Mouse (Mus musculus) kidney, embryonic 16.5 days (tissue): ENCODE results near the gene Cyb5r1. TPM values are rescaled to one million over a fixed set of nuclear protein-coding genes. Genes with fewer than 3 reads are reported as not detected.
A peak's percentile ranks its signal among the peaks of the same experiment; 100 is the strongest.

ENCODE experiments used
- ATAC-seq: fragments of 200-750 bp; cut with Nextera tagmentation; 2 replicates; pipeline ENCODE4 v1.8.0; 2017; ENCODE audit warnings: moderate TSS enrichment; ENCODE audit not compliant: low FRiP score, low TSS enrichment
- H3K27ac ChIP-seq: fragments of 300-500 bp; sonication (generic); 2 replicates; pipeline ENCODE4 v1.5.1; 2014; ENCODE audit warnings: low read length
- H3K27me3 ChIP-seq: fragments of 300-500 bp; sonication (generic); 2 replicates; pipeline ENCODE4 v1.6.1; 2014; ENCODE audit warnings: low read length, control low read depth, mixed read lengths; ENCODE audit not compliant: insufficient read depth
- H3K36me3 ChIP-seq: fragments of 300-500 bp; sonication (generic); 2 replicates; pipeline ENCODE4 v1.6.1; 2014; ENCODE audit warnings: low read length, control low read depth, mixed read lengths; ENCODE audit not compliant: insufficient read depth
- H3K4me1 ChIP-seq: fragments of 300-500 bp; sonication (generic); 2 replicates; pipeline ENCODE4 v1.6.1; 2014; ENCODE audit warnings: low read length, control low read depth, mixed read lengths; ENCODE audit not compliant: insufficient read depth
- H3K4me2 ChIP-seq: fragments of 300-500 bp; sonication (generic); replicated peaks from 2 replicates; pipeline ENCODE4 v1.6.1; 2014; ENCODE audit warnings: low read depth, low read length
- H3K4me3 ChIP-seq: fragments of 300-500 bp; sonication (generic); 2 replicates; pipeline ENCODE4 v1.5.1; 2014; ENCODE audit warnings: mild to moderate bottlenecking, low read length
- H3K9ac ChIP-seq: fragments of 300-500 bp; sonication (generic); replicated peaks from 2 replicates; pipeline ENCODE4 v1.6.1; 2014; ENCODE audit warnings: low read length
- H3K9me3 ChIP-seq: fragments of 300-500 bp; sonication (generic); 2 replicates; pipeline ENCODE4 v1.6.1; 2016; ENCODE audit warnings: low read length, control low read depth
- WGBS: fragments of 180-500 bp; shearing (Covaris S2); extraction: QIAGEN DNeasy Blood & Tissue Kit; methylation state at CpG from one replicate; pipeline ENCODE4 v1.1.7; 2014; 5-methylcytosine and 5-hydroxymethylcytosine counted together
- polyA plus RNA-seq: library from polyadenylated mRNA; unstranded; fragments of >200 nt; fragmentation: Nextera tagmentation; extraction: Ambion mirVana; gene quantifications from 2 replicates; pipeline ENCODE4 v1.2.1, GENCODE M21; 2015

Cyb5r1 gene
- polyA plus RNA-seq = 42.7 and 44.1 TPM in 2 replicates

DNA sequence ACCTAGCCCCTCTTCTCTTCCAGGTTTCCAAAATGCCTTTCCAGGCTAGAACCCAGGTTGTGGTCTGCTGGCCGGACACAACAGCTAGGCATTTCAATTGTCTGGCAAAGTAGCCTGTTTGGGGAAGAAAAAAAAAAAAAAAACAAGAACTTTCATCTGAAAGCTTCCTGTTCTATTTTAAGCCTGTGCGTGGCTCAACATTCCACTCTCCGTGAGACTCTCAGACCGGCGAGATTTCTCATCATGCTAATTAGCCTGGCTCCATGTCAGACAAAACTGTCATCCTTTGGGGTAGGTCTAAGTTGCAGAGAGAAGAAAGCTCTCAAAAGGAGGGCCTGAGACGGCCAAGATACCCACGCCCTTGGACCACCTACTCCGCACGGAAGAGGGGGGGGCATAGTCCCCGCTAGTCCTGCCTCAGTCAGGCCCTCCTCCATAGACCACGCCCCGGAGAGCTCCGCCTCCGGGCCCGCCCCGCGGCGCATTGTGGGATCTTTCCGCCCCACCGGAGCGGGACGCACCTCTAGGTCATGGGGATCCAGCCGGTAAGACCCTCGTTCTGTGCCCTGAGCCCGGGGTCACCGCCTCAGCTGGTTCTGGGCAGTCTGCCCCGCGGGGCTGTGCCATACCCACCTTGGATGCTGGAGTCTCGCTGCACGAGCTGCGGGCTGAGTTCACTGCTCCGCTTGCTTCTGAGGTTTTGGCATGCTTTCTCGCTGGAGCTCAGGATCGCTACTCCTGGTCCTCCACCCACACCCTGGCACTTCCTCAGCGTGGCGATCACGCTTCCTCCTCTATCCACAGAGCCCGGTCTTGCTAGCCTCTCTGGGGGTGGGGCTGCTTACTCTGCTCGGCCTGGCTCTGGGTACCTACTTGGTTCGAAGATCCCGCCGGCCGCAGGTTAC is at the start of gene Cyb5r1:
Gene Cyb5r1 (plus strand): TSS at position 51 of the 905 bp plus-strand sequence.
- Histone ChIP-seq H3K27me3 (no peaks in the 10 kb centered on the region), H3K9ac (peak within 1 kb of the TSS; percentile 79), H3K4me2 (peak within 1 kb of the TSS; percentile 90), H3K4me1 (peaks cover 26% of the 10 kb centered on the region), H3K4me3 (peak within 1 kb of the TSS; percentile 86), H3K9me3 (no peaks in the 10 kb centered on the region), H3K27ac (peak within 1 kb of the TSS; percentile 89), H3K36me3 (peaks cover 19% of the 10 kb centered on the region; the same call in 1 of the 2 replicates)
- under 1% methylated on average over 43 of the region's 43 CpGs for WGBS
- ATAC-seq = peak; percentile 96

DNA sequence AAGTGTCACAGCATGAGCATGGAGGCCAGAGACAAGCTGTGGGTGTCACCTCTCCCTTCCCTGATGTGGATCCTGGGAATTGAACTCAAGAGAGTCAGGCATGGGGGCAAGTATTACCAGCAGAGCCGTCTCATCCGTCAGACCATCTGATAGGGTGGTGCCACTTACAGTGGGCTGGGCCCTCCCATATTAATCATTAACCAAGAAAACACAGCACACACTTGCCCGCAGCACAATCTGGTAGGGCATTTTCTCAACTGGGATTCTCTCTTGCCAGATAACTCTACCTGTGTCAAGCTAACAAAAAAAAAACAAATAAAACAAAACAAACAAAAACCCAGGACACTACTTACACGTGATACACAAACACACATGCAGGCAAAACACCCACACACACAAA is 47.9 kb upstream of the Cyb5r1 start:
- peaks cover 20% of the 10 kb centered on the region for H3K4me1 ChIP-seq
- WGBS = 70% methylated on average over 4 of the region's 4 CpGs
- H3K36me3 ChIP-seq = peaks cover 57% of the 10 kb centered on the region
- ATAC-seq = no peak
- H3K9me3 ChIP-seq = no peaks in the 10 kb centered on the region
- H3K27ac ChIP-seq = no peak overlapping the region
- no peak overlapping the region for H3K4me2 ChIP-seq
- no peak overlapping the region for H3K4me3 ChIP-seq
- H3K9ac ChIP-seq = no peak overlapping the region
- no peaks in the 10 kb centered on the region for H3K27me3 ChIP-seq

DNA sequence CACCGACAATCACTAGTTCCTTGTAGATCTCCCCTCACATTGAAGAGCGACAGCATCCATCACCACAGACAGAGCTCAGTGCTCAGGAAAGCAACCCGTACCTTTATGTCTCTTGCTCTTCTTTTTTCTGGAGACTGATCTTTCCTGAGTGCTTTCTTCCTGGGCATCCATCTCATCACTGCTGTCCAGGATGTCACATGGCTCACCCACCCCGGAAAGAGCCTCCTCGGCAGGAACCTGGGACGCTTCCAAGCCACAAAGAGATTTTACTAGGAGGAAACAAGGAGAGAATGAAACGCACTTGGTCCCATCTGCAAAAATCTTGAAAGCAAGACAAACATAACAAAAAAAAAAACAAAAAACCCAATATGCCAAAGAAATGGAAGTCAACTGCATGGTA is 44.7 kb upstream of the Cyb5r1 start:
- H3K9ac ChIP-seq = peak overlapping the region; percentile 22; the same call in 1 of the 2 replicates
- no peak for ATAC-seq
- H3K4me3 ChIP-seq = peak overlapping the region; percentile 85
- 76% methylated on average over 7 of the region's 7 CpGs for WGBS
- peaks cover 32% of the 10 kb centered on the region for H3K36me3 ChIP-seq
- H3K4me1 ChIP-seq = peaks cover 15% of the 10 kb centered on the region
- H3K4me2 ChIP-seq = peak overlapping the region; percentile 61
- H3K27me3 ChIP-seq = no peaks in the 10 kb centered on the region
- H3K27ac ChIP-seq = no peak overlapping the region
- H3K9me3 ChIP-seq = no peaks in the 10 kb centered on the region

DNA sequence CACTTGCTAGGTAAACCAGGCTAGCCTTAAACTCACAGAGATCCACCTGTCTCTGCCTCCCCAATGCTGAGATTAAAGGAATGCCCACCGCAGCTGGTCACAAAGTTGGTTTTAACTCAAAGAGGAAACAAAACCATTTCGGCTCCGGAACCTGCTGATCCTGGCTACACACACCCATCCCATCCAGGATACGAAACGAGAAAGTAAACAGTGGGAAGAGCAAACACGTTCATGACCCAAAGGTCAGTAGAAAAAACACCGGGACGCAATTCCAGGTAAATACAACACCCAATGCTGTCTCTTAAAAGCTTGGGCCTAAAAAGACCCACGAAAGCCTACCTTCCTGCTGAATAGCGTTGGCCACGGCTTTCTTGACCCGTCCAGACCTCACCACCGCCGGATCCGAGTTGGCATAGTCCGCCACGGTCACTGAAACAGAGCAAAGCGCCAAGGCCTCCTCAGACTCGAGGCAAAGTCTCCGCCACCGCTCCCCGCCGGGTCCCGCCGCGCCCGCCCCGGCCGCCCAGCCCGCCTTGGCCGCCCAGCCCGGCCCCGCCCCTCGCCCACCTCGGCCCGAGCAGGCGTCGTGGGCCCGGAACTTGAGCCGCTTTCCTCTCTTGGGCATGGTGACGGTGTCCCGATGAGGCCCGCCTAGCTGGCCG is 44.0 kb upstream of the Cyb5r1 start:
- Histone ChIP-seq H3K4me3 (peak overlapping the region; percentile 85), H3K27ac (peak overlapping the region; percentile 41), H3K36me3 (peaks cover 25% of the 10 kb centered on the region), H3K4me2 (peak overlapping the region; percentile 61), H3K9ac (peak overlapping the region; percentile 90), H3K9me3 (no peaks in the 10 kb centered on the region), H3K27me3 (no peaks in the 10 kb centered on the region), H3K4me1 (peaks cover 15% of the 10 kb centered on the region)
- WGBS = under 1% methylated on average over 36 of the region's 44 CpGs
- peak; percentile 91; the same call in 1 of the 2 replicates for ATAC-seq

DNA sequence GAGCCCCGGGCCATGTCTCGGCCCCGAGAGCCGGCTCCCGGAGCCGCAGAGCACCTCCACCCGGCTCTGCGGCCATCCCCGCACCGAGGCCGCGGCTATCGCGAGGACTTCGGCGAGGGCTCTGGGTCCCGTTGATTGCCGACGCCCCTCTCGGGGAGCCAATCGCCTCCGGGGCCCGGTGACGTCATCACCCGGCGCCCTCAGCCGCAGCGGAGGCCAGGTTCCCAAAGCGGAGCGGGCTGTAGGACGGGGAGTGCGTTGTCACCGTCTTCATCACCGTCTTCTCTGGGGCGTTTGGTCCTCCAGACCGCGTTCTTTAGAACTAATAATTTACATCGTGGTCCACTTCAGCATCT is 43.5 kb upstream of the Cyb5r1 start, which contains the start of gene Tmem183a:
Gene Tmem183a (minus strand): TSS at position 123 of the 356 bp plus-strand sequence.
- Histone ChIP-seq H3K4me1 (peaks cover 15% of the 10 kb centered on the region), H3K4me2 (peak within 1 kb of the TSS; percentile 84), H3K36me3 (peaks cover 23% of the 10 kb centered on the region), H3K27ac (peak within 1 kb of the TSS; percentile 49), H3K9ac (peak within 1 kb of the TSS; percentile 90), H3K4me3 (peak within 1 kb of the TSS; percentile 85), H3K9me3 (no peaks in the 10 kb centered on the region), H3K27me3 (no peaks in the 10 kb centered on the region)
- ATAC-seq = peak; percentile 98
- WGBS = under 1% methylated on average over 35 of the region's 38 CpGs

DNA sequence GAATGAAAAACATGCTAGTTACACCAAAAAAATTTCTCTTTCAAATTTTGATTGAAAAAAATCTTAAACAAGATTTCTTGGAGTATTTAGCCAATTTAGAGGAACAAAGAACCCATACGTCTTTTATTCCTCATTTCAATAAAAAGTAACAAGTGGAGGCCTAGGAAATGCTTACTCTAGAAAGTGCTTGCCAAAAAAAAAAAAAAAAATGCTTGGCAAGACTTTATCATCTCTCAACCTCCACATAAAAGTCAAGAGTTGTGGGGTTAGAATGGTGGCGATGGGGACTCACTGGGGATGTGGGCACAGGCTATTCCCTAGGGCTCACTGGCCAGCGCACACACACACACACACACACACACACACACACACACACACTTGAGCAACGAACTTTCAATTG is 42.2 kb upstream of the Cyb5r1 start:
- no peak for ATAC-seq
- no peaks in the 10 kb centered on the region for H3K9me3 ChIP-seq
- WGBS = 78% methylated on average over 4 of the region's 4 CpGs

DNA sequence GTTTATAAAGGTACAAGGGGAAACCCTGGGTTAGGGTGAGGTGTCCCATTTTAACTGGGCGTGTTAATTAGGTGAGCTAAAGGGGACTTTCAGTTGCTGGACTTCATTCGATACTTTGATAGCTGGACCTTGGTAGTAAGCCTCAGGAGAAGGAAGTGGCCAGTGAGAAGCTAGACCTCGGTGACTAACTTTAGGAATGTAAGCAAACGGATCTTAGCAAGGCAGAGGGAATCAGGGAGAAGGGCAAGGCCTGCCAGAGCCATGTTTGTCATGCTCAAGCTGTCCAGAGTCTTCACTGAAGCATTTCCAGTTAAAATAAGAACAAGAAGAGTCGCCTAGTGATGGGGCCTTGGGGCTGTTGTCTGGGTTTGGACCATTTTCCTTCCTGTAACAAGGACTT is 39.9 kb upstream of the Cyb5r1 start:
- no peak overlapping the region for H3K9ac ChIP-seq
- H3K36me3 ChIP-seq = no peaks in the 10 kb centered on the region

More for the DNA sequence above, 42.2 kb upstream of the Cyb5r1 start:
- Histone ChIP-seq H3K9ac (no peak overlapping the region), H3K27me3 (no peaks in the 10 kb centered on the region), H3K27ac (no peak overlapping the region), H3K4me1 (peaks cover 15% of the 10 kb centered on the region), H3K4me2 (no peak overlapping the region), H3K4me3 (no peak overlapping the region), H3K36me3 (peaks cover 14% of the 10 kb centered on the region)

DNA sequence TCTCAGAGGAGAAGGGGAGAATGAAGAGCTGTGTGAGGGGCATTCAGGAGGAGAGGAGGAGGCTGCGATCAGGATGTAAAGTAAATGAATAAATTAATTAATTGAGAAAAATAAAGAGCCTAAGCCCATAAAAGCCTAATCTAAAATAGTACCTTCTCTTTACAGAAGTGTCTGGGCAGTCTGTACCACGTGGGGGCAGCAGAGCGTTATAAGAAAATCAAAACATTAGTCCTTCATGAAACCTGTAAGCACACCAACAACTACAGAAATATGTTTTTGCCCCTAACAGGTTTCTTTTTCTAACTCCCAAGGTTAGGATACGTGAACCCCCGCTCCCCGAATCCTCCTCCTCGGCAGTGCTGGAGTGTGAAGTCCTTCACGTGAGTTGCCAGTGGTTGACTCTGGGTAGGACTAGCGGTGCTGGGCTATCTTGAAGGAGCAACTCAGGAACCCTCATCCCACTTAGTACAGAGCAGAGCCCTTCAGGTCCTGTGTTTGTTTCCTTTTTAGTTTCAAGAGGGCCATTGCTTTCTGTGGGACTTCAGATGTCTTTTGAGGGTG is 36.5 kb upstream of the Cyb5r1 start:
- ATAC-seq = no peak
- Histone ChIP-seq H3K4me2 (no peak overlapping the region), H3K9ac (no peak overlapping the region)

More for the DNA sequence above, 39.9 kb upstream of the Cyb5r1 start:
- Histone ChIP-seq H3K4me3 (no peak overlapping the region), H3K4me1 (peaks cover 11% of the 10 kb centered on the region), H3K9me3 (peaks cover 4% of the 10 kb centered on the region; the same call in 1 of the 2 replicates), H3K27ac (no peak overlapping the region), H3K4me2 (no peak overlapping the region), H3K27me3 (no peaks in the 10 kb centered on the region)
- ATAC-seq = no peak
- WGBS = 65% methylated on average over 5 of the region's 5 CpGs

DNA sequence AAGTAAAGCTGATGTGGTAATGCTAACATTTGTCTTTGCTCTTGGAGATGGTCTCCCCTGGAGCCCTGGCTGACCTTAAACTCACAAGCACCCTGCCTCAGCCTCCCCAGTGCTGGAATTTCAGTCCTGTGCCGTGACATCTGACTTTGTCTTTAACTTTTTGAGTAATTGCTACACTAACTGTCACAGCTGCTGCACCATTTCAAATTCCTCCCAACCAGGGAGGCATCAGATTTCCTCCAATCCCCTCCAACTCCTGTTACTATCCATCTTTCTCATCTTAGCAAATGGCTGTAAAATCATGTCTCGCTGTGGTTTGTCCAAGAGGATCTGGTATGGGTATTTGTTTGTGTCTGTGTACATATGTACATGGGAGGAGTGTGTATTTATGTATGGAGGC is 31.2 kb upstream of the Cyb5r1 start:
- Histone ChIP-seq H3K9me3 (peaks cover 4% of the 10 kb centered on the region; the same call in 1 of the 2 replicates), H3K4me3 (no peak overlapping the region), H3K27me3 (no peaks in the 10 kb centered on the region), H3K4me1 (no peaks in the 10 kb centered on the region), H3K4me2 (no peak overlapping the region), H3K9ac (no peak overlapping the region), H3K27ac (no peak overlapping the region), H3K36me3 (no peaks in the 10 kb centered on the region)
- ATAC-seq = no peak
- WGBS = 43% methylated on average over 2 of the region's 2 CpGs

More for the DNA sequence above, 36.5 kb upstream of the Cyb5r1 start:
- Histone ChIP-seq H3K36me3 (no peaks in the 10 kb centered on the region), H3K27me3 (no peaks in the 10 kb centered on the region), H3K27ac (no peak overlapping the region), H3K4me3 (no peak overlapping the region), H3K9me3 (peaks cover 4% of the 10 kb centered on the region; the same call in 1 of the 2 replicates), H3K4me1 (no peaks in the 10 kb centered on the region)
- 46% methylated on average over 9 of the region's 9 CpGs for WGBS
